Mouse (Mus musculus) neural tube, embryonic 11.5 days (tissue): Measurements from ENCODE around the gene Cbx1. TPM values are rescaled to one million over a fixed set of nuclear protein-coding genes. Genes with fewer than 3 reads are reported as not detected.
"Not testable (repeated sequence)": the region's sequence is repeated elsewhere in the genome, so short reads cannot be mapped to it uniquely, and the experiment has no call there.

Source experiments
- ATAC-seq: fragments of 200-750 bp; cut with Nextera tagmentation; 2 replicates; pipeline ENCODE4 v1.8.0; 2017; ENCODE audit warnings: moderate number of reproducible peaks, mild to moderate bottlenecking, moderate TSS enrichment, moderate library complexity; ENCODE audit not compliant: insufficient read depth, low FRiP score, low TSS enrichment
- DNase-seq: peaks from one replicate; pipeline ENCODE4 v3.0.0-alpha.2; 2015; ENCODE audit warnings: low spot score
- H3K27ac ChIP-seq: fragments of 300-500 bp; sonication (generic); 2 replicates; pipeline ENCODE4 v1.5.1; 2014; ENCODE audit warnings: low read depth, mild to moderate bottlenecking, low read length
- H3K27me3 ChIP-seq: fragments of 300-500 bp; sonication (generic); 2 replicates; pipeline ENCODE4 v1.6.1; 2014; ENCODE audit warnings: mild to moderate bottlenecking, low read length, mixed read lengths; ENCODE audit not compliant: control insufficient read depth, insufficient read depth
- H3K36me3 ChIP-seq: fragments of 300-500 bp; sonication (generic); 2 replicates; pipeline ENCODE4 v1.6.1; 2014; ENCODE audit warnings: mild to moderate bottlenecking, low read length, moderate library complexity, mixed read lengths; ENCODE audit not compliant: control insufficient read depth, insufficient read depth
- H3K4me1 ChIP-seq: fragments of 300-500 bp; sonication (generic); 2 replicates; pipeline ENCODE4 v1.6.1; 2014; ENCODE audit warnings: low read length, mixed read lengths; ENCODE audit not compliant: control insufficient read depth, insufficient read depth
- H3K4me2 ChIP-seq: fragments of 300-500 bp; sonication (generic); 2 replicates; pipeline ENCODE4 v1.6.1; 2014; ENCODE audit warnings: low read depth, mild to moderate bottlenecking, moderate library complexity
- H3K4me3 ChIP-seq: fragments of 300-500 bp; sonication (generic); 2 replicates; pipeline ENCODE4 v1.5.1; 2014; ENCODE audit warnings: low read depth, low read length
- H3K9ac ChIP-seq: fragments of 300-500 bp; sonication (generic); 2 replicates; pipeline ENCODE4 v1.6.1; 2014; ENCODE audit warnings: mild to moderate bottlenecking, low read length
- H3K9me3 ChIP-seq: fragments of 300-500 bp; sonication (generic); 2 replicates; pipeline ENCODE4 v1.6.1; 2016; ENCODE audit warnings: low read length; ENCODE audit not compliant: control insufficient read depth
- whole genome bisulfite sequencing: fragments of 180-500 bp; shearing (Covaris S2); extraction: QIAGEN DNeasy Blood & Tissue Kit; methylation state at CpG from one replicate; pipeline ENCODE4 v1.1.7; 2014; 5-methylcytosine and 5-hydroxymethylcytosine counted together
- microRNA counts: library from miRNA; unstranded; fragments of <30 nt; microRNA quantifications from one replicate; lab custom pipeline; 2015
- microRNA-seq: library from miRNA; unstranded; fragments of <30 nt; microRNA quantifications from one replicate; pipeline ENCODE4, GENCODE M21; 2016
- polyA plus RNA-seq: library from polyadenylated mRNA; unstranded; fragments of >200 nt; fragmentation: Nextera tagmentation; extraction: Ambion mirVana; gene quantifications from 2 replicates; pipeline ENCODE4 v1.2.1, GENCODE M21; 2014

The Cbx1 gene
- polyA plus RNA-seq, 1 experiment from 2014 or later, result 133 TPM

DNA sequence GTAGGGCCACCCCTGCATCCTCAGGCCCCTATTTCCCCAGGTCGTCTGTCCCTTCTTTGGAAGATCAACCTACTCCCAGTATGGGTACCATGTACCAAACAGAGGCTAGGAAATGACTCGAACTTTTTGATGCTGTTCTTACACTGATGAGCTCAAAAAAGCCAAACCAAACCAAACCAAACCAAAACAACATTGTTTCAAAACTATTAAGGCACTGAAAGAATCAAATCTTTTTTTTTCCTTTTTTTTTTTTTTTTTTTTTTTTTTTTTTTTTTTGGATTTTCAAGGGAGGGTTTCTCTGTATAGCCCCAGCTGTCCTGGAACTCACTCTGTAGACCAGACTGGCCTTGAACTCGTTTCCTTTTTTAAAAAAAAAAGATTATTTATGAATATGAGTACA, 54.7 kb downstream of the Cbx1 start:
- Histone ChIP-seq H3K4me1 (no peaks in the 10 kb centered on the region), H3K9ac (no peak overlapping the region), H3K4me3 (no peak overlapping the region), H3K27ac (no peak overlapping the region), H3K9me3 (no peaks in the 10 kb centered on the region), H3K4me2 (no peak overlapping the region), H3K27me3 (no peaks in the 10 kb centered on the region), H3K36me3 (no peaks in the 10 kb centered on the region)
- WGBS, result 65% methylated on average over 3 of the region's 3 CpGs
- ATAC-seq, result no peak
- DNase-seq, result no peak

- no peaks in the 10 kb centered on the region for H3K9me3 ChIP-seq
- no peak overlapping the region for H3K4me3 ChIP-seq
- no peak overlapping the region for H3K27ac ChIP-seq
- no peaks in the 10 kb centered on the region for H3K4me1 ChIP-seq
- no peak overlapping the region for H3K4me2 ChIP-seq
- no peaks in the 10 kb centered on the region for H3K36me3 ChIP-seq
- WGBS, result 41% methylated on average over 3 of the region's 3 CpGs
- DNase-seq (no peak), ATAC-seq (no peak; the same call in 1 of the 2 replicates)
- H3K27me3 ChIP-seq, result no peaks in the 10 kb centered on the region
- no peak overlapping the region for H3K9ac ChIP-seq
These were observed 58.3 kb downstream of the Cbx1 start for GRCm38 (mm10) chr11:96847240-96847639.

DNA sequence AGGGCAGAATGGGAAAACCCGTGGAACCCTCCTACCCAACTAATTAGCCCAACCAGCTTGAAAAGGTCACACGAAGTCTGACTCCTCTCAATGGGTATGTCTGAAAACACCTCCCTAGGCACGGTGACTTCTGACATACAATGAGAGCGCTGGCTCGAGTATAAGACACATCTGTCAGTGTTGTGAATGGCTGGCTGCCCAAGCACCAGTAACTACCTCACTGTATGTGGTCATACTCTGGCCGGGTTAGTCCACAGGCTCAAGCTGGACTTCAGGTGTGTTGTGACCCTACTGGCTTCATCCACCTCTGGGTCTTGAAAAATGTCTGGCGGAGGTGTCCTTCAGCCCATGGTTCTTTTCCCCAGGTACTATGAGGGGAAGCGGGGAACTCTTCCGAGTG, 59.8 kb downstream of the Cbx1 start:
- Histone ChIP-seq H3K9me3 (no peaks in the 10 kb centered on the region), H3K9ac (no peak overlapping the region), H3K4me1 (no peaks in the 10 kb centered on the region), H3K36me3 (no peaks in the 10 kb centered on the region), H3K4me3 (no peak overlapping the region), H3K27ac (no peak overlapping the region), H3K4me2 (no peak overlapping the region), H3K27me3 (no peaks in the 10 kb centered on the region)
- 61% methylated on average over 9 of the region's 9 CpGs for WGBS
- ATAC-seq, result no peak
- DNase-seq, result no peak

DNA sequence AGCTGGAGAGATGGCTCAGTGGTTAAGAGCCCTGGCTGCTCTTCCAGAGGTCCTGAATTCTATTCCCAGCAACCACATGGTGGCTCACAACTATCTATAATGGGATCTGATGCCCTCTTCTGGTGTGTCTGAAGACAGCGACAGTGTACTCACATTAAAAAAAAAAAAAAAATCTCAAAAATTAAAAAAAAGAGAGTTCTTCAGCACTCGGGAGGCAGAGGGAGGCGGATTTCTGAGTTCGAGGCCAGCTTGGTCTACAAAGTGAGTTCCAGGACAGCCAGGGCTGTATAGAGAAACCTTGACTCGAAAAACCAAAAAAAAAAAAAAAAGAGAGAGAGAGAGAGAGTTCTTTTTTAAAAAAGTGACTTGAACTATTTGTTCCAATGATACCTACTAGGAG, 60.2 kb downstream of the Cbx1 start:
- peak overlapping the region; percentile 49; the same call in 1 of the 2 replicates for H3K4me3 ChIP-seq
- H3K4me1 ChIP-seq, H3K27ac ChIP-seq, H3K27me3 ChIP-seq, ATAC-seq, H3K36me3 ChIP-seq, H3K9me3 ChIP-seq, DNase-seq: not testable (repeated sequence)
- WGBS, result 76% methylated on average over 5 of the region's 5 CpGs
- H3K9ac ChIP-seq, result 0 out of 2 replicates have a peak overlapping the region, but pooled peaks have one; percentile 57
- H3K4me2 ChIP-seq, result peak overlapping the region; percentile 85

DNA sequence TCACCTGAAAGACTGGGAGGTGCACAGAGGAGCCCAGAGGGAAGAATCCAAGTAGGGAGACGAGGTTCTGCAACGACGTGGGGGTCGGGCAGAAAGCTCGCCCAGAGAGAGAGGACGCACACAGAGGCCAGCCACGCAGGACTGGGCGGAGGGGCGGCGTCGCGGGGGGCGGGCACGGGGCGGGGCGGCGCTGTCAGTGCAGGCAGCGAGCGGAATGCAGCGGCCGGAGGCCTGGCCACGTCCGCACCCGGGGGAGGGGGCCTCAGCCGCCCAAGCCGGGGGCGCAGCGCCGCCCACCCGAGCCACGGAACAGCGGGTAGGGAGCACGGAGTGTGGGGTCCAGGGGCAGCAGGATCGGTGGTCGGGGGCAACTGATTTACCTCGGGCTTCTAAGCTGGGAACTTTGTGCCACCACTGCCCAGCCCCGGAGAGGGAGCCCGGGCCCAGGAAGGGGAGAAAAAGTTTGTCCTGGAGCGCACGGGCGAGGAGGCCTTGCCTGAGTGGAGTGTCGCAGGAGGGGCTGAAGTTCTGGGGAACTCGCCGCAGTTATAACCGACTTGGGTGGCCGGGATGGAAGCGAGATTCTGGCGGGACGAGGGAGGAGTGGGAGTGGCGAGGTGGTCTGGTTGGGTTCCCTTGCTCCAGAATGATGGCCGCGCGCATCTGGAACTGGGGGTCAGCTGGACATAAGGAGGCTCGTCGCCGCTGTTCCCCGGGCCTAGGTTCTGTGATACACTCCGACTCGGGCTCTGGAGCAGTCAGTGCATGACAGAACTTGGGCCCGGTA, 60.9 kb downstream of the Cbx1 start, which contains the start of gene Copz2:
Copz2 (plus strand) TSS at position 190 of the 787 bp plus-strand sequence.
- no peaks in the 10 kb centered on the region for H3K27me3 ChIP-seq
- peak within 1 kb of the TSS; percentile 57 for H3K9ac ChIP-seq
- peak within 1 kb of the TSS; percentile 85 for H3K4me2 ChIP-seq
- peak; percentile 51 for DNase-seq
- H3K36me3 ChIP-seq, result no peaks in the 10 kb centered on the region
- WGBS, result 2% methylated on average over 59 of the region's 60 CpGs
- no peak within 1 kb of the TSS for H3K27ac ChIP-seq
- H3K4me1 ChIP-seq, result no peaks in the 10 kb centered on the region
- H3K9me3 ChIP-seq, result no peaks in the 10 kb centered on the region
- ATAC-seq, result no peak
- peak within 1 kb of the TSS; percentile 49 for H3K4me3 ChIP-seq

- 80% methylated on average over 5 of the region's 5 CpGs for WGBS
- Histone ChIP-seq H3K4me1 (peaks cover 8% of the 10 kb centered on the region), H3K27me3 (no peaks in the 10 kb centered on the region), H3K27ac (no peak overlapping the region), H3K36me3 (no peaks in the 10 kb centered on the region), H3K4me2 (no peak overlapping the region), H3K9ac (no peak overlapping the region), H3K4me3 (no peak overlapping the region), H3K9me3 (no peaks in the 10 kb centered on the region)
- ATAC-seq (no peak), DNase-seq (no peak)
These were observed 68.5 kb downstream of the Cbx1 start for GRCm38 (mm10) chr11:96857446-96857845.

MicroRNA genes within 50 kb of the gene (microRNA counts, 519-probe panel; counts per million panel counts)
- 4,742 counts per million, percentile 86 among the panel's probes with 10 or more counts for microRNA mmu-miR-152 (lab: Ali Mortazavi, UCI)

Small RNA genes lying within 50 kb of the gene (microRNA-seq; reads per million reads assigned to microRNA genes)
- 52.1 reads per million, percentile 40 among the genes with 10 or more reads in this experiment for gene Mir152

Other genes with a start within 250 kb of the Cbx1 start
- 19.9 and 20.9 TPM in 2 replicates for gene Snx11, start 11.6 kb upstream of the Cbx1 start, polyA plus RNA-seq
- 45.4 and 46.8 TPM in 2 replicates for gene Nfe2l1, start 40.8 kb downstream of the Cbx1 start, polyA plus RNA-seq
- gene Copz2, start 60.7 kb downstream of the Cbx1 start, polyA plus RNA-seq, result 44.8 and 46.5 TPM in 2 replicates
- 92.7 and 93.1 TPM in 2 replicates for gene Cdk5rap3, start 127.4 kb downstream of the Cbx1 start, polyA plus RNA-seq
- gene Prr15l, start 139.0 kb downstream of the Cbx1 start, polyA plus RNA-seq, result 0.57 and 0.78 TPM in 2 replicates
- 24.0 and 26.2 TPM in 2 replicates for gene Pnpo, start 154.9 kb downstream of the Cbx1 start, polyA plus RNA-seq
- gene Sp2, start 193.8 kb downstream of the Cbx1 start, polyA plus RNA-seq, result 26.9 and 29.4 TPM in 2 replicates
- 0.09 and 0.20 TPM in 2 replicates for gene Sp6, start 224.3 kb downstream of the Cbx1 start, polyA plus RNA-seq
- 20.9 and 26.5 TPM in 2 replicates for gene Scrn2, start 240.8 kb downstream of the Cbx1 start, polyA plus RNA-seq